Mouse (Mus musculus): ENCODE data around the gene Wdr25. TPM values are rescaled to one million over a fixed set of nuclear protein-coding genes. Genes with fewer than 3 reads are reported as not detected.
"Not testable (repeated sequence)": the region's sequence is repeated elsewhere in the genome, so short reads cannot be mapped to it uniquely, and the experiment has no call there.

Gene Wdr25
- 10 to 100 TPM in 1 of 2 experiments, 1 to 10 TPM in 1; 6.7 to 12.0 TPM for total RNA-seq (2021)
- polyA plus RNA-seq (2012; rRNA removed), result 6.5 and 8.3 TPM in 2 replicates
- long read RNA-seq, partial matches to known transcripts, result 0 of 4 reads
- long read RNA-seq, other reads (novel, unspliced or antisense), result 4 of 4 reads

DNA sequence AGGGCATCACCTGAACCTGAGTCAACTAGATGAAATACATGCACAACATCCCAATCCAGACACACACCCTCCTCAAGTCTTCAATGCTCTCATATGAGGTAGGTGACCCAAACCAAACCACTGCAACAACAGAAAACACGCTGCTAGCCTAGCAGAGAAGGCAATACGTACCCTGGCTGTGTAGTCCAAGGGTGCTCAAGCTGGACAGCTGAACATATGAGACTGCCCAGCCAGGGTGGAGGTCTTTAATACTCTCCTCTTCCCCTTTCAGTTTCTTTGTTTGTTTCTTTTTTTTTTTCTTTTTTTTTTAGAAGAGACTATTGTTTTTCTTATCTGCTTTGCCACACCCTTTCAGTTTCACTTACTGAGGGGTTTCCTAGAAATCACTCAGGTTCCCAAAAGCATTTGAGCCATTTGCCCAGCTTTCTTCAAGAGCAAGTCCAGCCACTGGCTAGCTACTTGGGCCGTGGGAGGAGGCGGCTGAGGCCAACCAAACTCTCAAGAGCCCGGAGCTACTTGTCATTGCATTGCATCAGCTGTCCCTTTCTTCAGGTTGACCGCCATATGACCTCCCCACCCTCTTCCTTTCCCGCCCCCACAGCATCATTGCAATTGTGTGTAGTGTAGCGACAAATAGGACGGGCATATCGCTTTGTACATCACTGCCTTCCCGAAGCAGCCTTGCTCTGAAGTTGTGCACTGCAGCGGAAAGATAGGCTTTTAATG, at the start of gene Wdr25:
Wdr25 (plus strand) TSS at position 643 of the 726 bp plus-strand sequence.
- peak; percentile 24 for DNase-seq

DNA sequence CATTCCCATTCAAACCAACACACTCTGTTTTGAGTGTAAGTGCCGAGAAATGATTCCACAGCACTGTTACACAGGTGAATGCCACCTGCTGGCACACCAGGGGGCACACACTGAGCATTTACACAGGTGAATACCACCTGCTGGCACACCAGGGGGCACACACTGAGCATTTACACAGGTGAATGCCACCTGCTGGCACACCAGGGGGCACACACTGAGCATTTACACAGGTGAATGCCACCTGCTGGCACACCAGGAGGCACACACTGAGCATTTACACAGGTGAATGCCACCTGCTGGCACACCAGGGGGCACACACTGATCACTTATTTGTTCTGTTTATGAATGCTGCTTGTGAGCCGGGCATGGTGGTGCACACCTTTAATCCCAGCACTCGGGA, 45.4 kb upstream of the Wdr25 start:
- not testable (repeated sequence) for DNase-seq

DNA sequence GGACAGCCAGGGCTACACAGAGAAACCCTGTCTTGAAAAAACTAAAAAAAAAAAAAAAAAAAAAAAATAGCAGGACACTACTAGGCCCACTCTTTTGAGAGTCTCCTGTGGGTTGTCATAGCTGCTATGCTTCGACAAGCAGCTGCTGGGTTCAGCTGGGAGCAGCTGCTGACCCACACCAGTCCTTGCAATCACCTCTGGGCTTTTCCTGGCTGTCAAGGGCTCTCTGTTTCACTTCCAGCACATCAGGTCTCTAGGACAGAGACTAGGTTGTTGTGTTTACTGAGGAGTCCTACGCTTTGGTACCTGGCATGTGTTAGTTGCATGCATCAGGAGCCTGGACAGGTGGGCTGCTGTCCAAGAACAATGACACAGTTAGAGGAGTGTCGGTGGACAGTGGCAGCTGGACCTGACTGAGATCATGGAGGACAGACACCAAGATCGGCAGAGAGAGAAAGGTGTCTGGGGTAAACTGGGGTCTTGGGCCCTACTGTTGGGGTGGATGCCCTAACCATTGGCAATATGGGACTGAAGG, 43.9 kb upstream of the Wdr25 start:
- peak; percentile 23 for DNase-seq

DNA sequence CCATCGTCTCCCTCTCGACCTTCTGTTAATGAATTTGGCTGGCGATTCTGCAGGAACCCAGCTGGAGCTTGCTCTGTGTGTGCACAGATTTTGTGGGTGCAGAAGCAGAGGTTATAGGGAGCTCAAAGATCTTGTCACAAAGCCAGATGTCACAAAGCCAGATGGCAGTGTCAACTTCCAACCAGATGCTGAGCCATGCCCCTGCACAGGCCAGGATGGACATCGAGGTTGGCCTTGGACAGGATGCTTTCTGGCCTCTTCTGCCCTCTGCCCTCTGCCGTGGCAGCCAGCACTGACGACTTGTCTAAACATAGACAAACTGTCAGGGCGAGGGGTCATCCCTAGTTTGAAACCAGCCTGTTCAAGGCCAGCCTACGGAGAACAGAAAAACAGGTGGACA, 43.3 kb upstream of the Wdr25 start:
- peak; percentile 42 for DNase-seq

DNA sequence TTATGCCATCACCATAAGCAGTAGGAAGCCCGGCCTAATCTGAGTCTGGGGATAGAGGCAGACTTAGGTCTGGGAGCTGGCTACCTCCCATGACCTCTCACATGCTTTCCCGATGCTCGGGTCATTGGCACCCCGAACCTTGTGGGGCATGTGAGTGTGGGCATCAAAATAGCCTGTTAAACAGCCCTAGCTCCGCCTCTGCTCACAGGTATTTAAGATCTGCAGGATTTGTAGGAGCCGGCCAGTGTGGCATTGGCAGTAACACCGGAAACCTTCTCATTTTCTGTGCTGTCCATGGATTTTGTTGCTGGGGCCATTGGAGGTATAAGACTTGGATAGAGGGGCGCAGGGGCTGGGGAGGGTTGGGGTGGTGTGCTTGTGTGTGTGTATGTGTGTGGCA, 42.5 kb upstream of the Wdr25 start:
- peak; percentile 23 for DNase-seq

DNA sequence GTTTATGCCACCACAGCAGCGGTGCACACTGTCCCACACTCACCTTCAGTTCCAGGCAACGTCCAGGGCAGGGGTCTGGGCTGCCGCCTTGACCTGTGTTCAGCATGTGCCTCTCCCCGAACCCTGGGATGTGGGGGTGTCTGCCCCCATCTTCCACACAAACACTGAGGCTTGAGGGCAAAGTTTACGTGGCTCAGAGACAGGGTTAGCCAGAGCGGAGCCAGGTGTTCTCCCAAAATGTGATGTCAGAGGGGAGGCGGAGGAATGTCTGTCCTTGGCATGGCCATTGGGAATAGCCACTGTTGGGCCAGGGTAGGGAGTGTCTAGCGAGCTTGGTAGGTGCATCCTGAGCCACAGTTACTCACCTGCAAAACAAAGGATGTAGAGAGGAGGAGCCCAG, 40.6 kb upstream of the Wdr25 start:
- DNase-seq, result no peak

DNA sequence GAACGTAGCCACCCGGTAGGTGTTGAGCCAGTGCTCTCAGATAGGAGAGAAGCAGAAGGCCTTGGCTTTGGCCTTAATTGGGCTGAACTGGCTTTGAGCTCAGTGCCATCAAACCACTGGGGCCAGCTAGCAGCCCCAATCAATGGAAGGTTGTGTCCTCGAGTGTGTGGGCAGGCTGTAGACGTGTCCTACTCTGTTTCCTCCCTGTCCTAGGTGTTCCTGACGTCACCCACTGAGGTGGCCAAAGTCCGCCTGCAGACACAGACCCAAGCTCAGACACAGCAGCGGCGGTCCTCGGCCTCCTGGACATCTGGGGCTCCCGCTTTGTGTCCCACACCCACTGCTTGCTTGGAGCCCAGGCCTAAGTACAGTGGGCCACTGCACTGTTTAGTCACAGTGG, 38.4 kb upstream of the Wdr25 start:
- DNase-seq, result peak; percentile 10

DNA sequence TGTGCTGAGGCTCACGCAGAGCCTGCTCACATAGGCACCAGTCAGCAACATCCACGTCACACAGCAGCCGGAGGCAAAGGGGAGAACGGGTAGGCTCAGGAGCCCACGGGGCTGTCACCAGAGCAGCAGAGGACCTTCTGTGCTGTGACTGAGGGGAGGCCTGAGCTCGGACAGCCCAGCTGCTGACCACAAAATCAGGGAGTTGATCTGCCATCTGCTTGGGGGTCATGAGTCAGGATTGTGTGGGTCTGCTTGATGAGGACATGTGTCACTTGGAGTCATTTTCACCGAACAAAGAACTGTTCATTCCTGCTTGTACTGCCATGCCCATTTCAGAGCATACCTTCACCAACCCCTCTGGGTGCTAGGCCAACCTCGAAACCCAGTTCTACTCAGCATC, 37.2 kb upstream of the Wdr25 start:
- no peak for DNase-seq

DNA sequence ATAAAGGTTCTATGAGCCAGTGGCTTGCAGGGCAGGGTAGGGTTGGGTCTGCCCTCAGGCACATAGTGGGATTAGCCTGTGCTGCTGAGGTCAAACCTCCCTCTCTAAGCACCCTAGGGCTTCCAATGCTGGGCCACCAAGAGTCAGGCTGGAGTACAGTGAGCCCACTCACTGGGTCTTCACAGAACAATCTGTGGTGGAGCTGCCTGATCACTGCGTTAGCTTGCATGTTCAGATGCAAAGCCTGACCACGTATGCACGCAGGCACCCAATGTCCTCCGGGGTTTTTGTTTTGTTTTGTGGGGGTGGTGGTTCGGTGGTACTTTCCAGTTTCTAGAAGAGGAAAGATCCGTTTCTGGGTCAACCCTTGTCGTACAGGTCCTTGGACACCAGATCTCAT, 36.3 kb upstream of the Wdr25 start:
- DNase-seq, result no peak

DNA sequence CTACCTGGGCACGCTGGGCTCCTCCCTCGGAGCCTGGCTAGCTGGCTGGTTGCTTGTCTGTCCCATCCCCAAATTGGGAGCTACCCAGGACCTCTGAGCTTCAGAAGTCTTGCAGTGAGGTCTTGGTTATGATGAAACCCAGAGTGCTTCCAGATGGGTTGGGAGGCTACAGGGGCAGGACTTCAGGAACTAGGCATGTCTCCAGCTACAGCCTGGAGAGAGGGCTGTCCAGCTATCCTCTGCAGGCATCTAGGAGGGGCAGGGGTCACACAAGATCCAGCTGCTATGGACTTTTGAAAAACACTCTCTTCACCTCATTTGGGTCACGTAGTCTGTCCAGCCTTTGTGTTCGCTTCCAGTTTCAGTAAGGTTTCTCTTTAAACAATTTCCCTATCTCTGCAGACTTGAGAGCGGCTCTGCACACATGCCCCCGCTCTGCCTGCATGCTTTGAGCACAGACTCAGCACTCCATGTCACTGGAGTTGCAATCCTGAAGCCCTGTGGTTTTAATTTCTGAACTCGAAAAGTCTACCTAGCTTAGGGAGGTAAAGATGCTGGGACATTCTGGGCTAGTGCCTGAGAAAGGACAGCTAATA, 35.7 kb upstream of the Wdr25 start:
- no peak for DNase-seq

DNA sequence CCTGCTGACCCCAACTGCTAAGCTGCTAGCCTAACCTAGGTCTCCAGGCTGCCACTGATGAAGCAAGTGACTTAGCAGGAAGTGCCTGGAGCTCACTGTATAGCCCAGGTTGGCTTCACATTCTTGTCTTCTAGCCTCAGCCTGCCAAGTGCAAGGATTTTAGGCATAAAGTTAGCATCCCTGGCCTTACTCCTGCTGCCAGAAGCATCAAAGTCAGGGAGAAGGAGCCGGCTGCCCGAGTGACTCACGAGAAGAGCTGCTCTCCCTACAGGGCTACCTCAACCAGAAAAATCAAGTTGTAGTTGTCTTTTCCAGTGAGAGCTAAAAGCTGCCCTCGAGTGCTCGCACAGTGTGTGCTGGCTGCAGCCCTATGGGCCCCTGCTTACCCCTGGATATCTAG, 34.9 kb upstream of the Wdr25 start:
- DNase-seq, result no peak

DNA sequence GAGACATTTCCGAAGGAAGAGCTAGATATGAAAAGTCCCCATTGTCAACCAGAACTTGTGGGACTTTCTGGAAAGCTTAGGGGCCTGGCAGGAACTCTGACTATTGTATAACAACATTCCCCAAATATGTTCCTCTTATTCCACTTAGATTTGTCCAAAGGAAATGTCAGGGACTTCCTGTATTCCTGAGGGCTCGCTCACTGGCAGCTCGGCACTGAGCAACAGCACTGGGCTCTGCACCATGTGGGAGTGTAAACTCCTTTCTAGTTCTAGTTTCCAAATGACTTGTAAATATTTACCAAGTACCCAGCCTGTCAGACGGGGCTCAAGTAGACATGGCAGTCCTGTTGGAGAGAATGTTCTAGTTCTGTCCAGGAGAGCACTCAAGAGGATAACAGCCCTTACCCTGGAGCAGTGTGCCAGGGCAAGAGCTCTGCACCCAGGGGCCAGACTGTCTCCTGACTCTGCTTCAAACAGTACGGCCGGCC, 28.4 kb upstream of the Wdr25 start:
- DNase-seq, result no peak

DNA sequence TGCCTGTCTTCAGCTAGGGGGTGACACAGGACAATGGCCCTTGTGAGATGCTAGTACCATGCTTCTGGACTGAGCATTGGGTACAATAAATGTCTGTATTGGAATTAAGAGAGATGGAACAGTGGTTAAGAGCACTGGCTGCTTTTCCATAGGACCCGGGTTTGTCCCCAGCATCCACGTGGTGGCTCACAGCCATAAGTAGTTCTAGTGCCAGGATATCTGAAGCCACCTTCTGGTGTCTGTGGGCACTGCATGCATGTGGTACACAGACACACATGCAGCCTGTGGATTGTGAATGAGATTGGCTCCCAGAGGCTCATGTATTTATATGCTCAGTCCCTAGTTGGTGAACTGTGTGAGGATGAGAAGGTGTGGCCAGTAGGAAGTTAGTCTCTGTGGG, 23.9 kb upstream of the Wdr25 start:
- DNase-seq, result no peak

DNA sequence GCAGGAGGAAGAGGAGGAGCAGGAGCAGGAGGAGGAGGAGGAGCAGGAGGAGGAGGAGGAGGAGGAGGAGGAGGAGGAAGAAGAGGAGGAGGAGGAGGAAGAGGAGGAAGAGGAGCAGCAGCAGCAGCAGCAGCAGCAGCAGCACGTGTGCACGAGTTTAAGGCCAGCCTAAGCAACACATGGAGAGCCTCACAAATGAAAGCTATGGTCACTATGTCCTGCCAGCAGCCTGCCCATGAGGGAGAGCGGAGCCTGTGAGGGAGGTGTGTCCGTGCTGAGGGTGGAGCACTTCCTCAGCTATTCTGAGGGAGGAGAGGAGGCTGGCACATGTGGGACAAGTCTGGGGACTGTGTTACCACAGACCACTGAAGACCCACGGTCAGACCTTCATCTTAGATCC, 20.3 kb upstream of the Wdr25 start:
- no peak for DNase-seq

DNA sequence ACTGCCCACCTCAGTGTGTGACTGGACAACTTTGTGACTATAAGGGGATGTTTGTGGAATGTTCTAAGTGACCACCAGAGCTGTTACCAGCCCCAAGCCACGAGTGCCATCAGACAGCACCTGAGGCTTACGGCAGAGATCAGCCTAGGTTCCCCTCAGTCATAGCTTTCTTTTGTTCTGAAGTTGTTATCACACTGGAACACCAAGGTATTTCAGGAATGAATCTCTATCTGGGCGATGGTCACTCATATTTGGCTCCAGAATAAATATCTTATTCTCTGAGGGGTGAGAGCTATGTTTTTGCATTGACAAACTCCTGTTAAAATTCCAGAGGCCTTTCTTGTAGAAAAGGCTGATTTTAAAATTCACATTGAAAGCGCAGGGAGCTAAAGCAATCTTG, 14.3 kb upstream of the Wdr25 start:
- DNase-seq, result no peak

DNA sequence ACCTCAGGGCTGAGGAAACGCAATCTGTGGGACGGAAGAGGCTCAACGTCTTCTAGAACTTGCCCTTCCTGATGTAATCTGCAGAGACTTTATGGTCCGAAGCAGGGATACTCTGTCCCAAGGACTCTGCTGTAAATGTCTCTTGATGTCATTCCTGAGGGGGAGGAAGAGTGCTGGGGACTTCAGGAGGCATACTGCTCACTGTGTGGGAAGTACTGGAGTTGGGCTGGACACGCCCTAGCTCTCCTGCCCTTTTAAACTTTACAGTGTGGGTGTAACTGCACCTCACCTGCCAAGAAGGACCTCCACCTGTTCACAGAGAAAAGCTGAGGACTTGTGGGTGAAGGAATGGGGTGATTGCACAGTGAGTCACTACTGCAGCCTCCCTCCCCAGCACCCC, 12.8 kb upstream of the Wdr25 start:
- no peak for DNase-seq

DNA sequence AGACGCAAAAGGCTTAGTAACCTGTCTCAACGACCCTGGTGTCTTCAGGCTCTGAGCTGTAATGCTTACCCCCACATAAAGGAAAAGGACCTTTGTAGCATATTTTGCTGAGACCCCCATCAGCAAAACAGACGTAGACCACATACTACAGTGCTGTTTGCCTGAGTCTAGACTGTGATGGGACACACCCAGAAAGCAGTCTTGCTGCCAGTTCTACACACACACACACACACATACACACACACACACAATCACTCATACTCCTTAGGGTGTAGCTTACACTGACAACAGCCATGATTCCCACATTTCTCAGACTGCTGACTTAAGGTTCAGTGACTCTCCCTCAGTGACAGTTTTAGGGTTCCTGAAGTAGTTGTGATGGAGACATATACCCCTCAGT, 12.2 kb upstream of the Wdr25 start:
- DNase-seq, result no peak

DNA sequence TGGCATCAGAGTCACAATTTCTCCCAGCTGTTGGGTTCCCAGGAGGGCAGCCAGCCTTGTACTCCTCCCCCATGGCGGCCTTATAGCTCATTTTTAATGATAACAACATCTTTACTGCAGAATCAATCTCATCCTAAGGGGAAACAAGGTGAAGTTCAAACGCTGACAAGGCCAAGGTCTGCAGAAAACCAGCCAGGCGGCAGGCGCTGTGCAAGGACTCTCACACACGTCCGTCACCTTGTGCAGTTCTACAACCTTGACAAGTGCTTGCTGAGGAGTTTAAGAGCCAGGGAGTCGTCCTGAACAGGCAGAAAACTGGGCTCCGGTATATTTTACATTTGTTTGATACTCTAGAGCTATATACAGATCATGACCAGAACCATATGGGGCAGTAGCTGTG, 10.7 kb upstream of the Wdr25 start:
- peak; percentile 49 for DNase-seq

DNA sequence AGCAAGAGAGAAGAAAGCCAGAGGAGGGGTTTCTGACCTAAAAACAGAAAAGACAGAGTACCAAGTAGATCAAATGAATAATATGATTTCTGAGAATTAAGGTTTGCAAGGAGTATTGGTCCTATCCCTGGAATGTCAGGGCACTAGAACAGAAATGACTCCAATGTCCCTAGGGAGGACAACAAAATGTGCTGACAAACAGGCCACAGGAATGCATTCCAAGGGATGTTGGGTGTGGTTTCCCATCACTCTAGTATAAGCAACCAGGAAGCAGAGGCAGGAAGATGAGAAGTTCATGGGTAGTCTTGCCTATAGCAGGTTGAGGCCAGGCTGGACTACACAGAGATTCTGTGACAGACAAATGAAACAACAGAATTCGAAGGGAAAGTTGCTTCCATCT, 7.5 kb upstream of the Wdr25 start:
- no peak for DNase-seq

DNA sequence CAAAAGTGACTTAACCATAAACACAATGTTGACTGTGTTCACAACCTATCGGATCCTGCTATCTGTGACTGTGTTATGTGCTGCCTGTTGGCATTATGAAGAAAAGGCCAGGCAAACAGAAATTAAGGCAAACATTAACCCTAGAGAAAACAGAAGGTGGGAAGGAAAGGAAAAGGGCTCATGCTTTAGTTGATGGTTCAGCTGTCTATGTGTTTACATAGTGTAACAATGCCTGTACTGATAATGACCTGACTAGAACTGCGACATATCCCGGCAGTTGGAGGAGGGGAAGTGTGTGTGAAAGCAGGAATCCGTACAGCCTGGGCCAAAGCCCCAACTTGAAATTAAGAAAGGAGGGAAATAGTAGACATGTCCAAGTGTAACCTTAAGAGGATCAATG, 6.4 kb upstream of the Wdr25 start:
- no peak for DNase-seq

DNA sequence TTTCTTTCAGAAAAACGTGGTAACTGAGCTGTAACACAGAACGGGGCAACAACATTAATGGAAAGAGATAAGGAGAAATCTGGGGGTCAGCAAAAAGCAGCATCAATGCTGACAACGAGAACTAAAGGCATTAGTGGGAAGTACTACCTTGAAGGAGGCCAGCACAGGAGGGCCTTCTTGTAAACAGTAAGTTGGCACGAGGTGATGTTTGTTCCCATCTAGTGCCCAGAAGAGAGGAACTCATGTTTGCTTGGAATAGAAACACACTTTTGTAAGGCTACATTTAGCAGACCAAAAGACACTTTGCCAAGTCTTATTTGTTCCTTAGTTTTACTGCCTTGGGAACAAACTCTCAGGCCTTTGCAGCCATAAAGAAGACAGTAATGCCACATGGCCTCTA, 4.8 kb upstream of the Wdr25 start:
- DNase-seq, result no peak

DNA sequence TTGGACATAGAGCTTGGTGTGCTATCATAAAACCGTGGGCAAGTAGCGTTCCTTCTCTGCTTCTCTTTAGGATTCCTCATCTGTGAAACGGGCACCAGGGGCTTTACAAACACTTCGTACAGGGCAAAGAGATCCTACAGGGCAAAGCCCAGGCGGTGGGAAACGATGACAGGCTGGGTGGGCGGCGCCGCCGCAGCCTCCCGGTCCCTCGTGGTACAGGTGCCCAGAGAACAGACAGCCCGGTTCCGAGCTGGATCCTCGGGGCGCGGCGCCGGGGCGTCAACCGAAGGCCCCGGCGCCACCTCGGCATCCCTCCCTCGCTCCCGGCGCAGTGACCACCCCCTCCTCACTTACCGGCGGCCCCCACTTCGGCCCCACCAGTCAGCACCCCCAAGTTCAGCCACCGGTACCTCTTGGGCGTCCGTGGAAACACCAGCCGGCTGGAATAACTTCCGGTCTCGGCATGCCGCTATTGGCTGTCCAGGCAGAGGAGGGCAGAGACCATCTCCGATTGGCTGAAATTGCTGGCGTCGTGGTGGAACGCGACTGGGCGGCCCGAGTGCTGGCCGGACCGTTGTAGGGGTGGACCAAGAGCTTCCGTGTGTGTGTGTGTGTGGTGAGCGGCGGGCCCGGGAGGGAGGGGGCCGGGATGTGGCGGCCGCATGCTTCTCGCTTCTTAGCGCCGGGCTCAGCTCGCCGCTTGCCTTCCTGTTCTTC, 442 bp downstream of the Wdr25 start, which contains the start of gene Wars:
Wars (minus strand) TSS at position 460 of the 717 bp plus-strand sequence.
- DNase-seq, result peak; percentile 97

DNA sequence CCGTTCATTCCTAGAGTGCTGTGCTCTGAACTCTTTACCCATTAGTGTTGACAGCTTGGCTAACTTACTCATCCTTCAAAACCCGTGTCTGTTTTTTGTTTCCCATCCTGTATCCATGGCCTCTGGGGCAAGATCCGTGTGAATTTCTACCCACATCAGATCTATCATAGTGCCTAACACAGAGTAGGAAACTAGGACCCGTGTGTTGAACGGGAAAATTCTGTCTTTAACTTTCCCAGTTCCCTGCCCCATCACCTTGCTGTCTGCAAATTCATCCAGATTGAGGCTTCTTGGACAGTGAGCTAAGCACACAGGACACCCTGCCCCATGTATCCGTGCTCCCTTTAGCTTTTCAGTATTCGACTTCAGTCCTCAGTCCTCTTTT, 993 bp downstream of the Wdr25 start:
- DNase-seq, result no peak
